Mouse (Mus musculus) lung, postnatal 0 days (tissue): ENCODE data around the gene Anapc4. TPM values are rescaled to one million over a fixed set of nuclear protein-coding genes. Genes with fewer than 3 reads are reported as not detected.
A peak's percentile ranks its signal among the peaks of the same experiment; 100 is the strongest.

ENCODE experiments used
- ATAC-seq: fragments of 200-750 bp; cut with Nextera tagmentation; 2 replicates; pipeline ENCODE4 v1.8.0; 2017; ENCODE audit warnings: moderate library complexity
- DNase-seq: peaks from one replicate; pipeline ENCODE4 v3.0.0-alpha.2; 2016; ENCODE audit warnings: low spot score
- H3K27ac ChIP-seq: fragments of 300-500 bp; sonication (generic); 2 replicates; pipeline ENCODE4 v1.5.1; 2014; ENCODE audit warnings: antibody characterized with exemption, mild to moderate bottlenecking, low read length, mixed read lengths
- H3K27me3 ChIP-seq: fragments of 300-500 bp; sonication (generic); replicated peaks from 2 replicates; pipeline ENCODE4 v1.6.1; 2014; ENCODE audit warnings: low read length, mixed read lengths; ENCODE audit not compliant: insufficient read depth
- H3K36me3 ChIP-seq: fragments of 300-500 bp; sonication (generic); 2 replicates; pipeline ENCODE4 v1.6.1; 2014; ENCODE audit warnings: low read length, mixed read lengths; ENCODE audit not compliant: insufficient read depth
- H3K4me1 ChIP-seq: fragments of 300-500 bp; sonication (generic); 2 replicates; pipeline ENCODE4 v1.6.1; 2014; ENCODE audit warnings: antibody characterized with exemption, low read depth, low read length, mixed read lengths; ENCODE audit not compliant: insufficient read depth
- H3K4me2 ChIP-seq: fragments of 300-500 bp; sonication (generic); replicated peaks from 2 replicates; pipeline ENCODE4 v1.6.1; 2014; ENCODE audit warnings: low read depth, mild to moderate bottlenecking, low read length, moderate library complexity, mixed read lengths
- H3K4me3 ChIP-seq: fragments of 300-500 bp; sonication (generic); 2 replicates; pipeline ENCODE4 v1.5.1; 2014; ENCODE audit warnings: low read depth, low read length
- H3K9ac ChIP-seq: fragments of 300-500 bp; sonication (generic); replicated peaks from 2 replicates; pipeline ENCODE4 v1.6.1; 2014; ENCODE audit warnings: low read depth, mild to moderate bottlenecking
- H3K9me3 ChIP-seq: fragments of 300-500 bp; sonication (generic); 2 replicates; pipeline ENCODE4 v1.6.1; 2016; ENCODE audit warnings: low read length, mixed read lengths
- CTCF ChIP-seq: IDR thresholded peaks from 2 replicates; pipeline ENCODE4 v1.5.1; 2016; ENCODE audit warnings: antibody characterized with exemption, mild to moderate bottlenecking
- EP300 ChIP-seq: IDR thresholded peaks from 2 replicates; pipeline ENCODE4 v1.6.1; 2016; ENCODE audit warnings: antibody characterized with exemption, mild to moderate bottlenecking, control low read depth
- WGBS: fragments of 180-500 bp; shearing (Covaris S2); extraction: QIAGEN DNeasy Blood & Tissue Kit; methylation state at CpG from one replicate; pipeline ENCODE4 v1.1.7; 2014; 5-methylcytosine and 5-hydroxymethylcytosine counted together
- polyA plus RNA-seq: library from polyadenylated mRNA; unstranded; fragments of >200 nt; fragmentation: Nextera tagmentation; extraction: Ambion mirVana; gene quantifications from 2 replicates; pipeline ENCODE4 v1.2.1, GENCODE M21; 2015

The Anapc4 gene
- polyA plus RNA-seq, 1 experiment from 2014 or later, result 65.3 TPM

GRCm38 (mm10) chr5:52821691-52822090 is 12.1 kb upstream of the Anapc4 start:
- ATAC-seq, result peak; percentile 28; the same call in 1 of the 2 replicates
- H3K9me3 ChIP-seq, result no peaks in the 10 kb centered on the region
- peak; percentile 83 for DNase-seq
- no peaks in the 10 kb centered on the region for H3K4me1 ChIP-seq
- H3K36me3 ChIP-seq, result peaks cover 2% of the 10 kb centered on the region; the same call in 1 of the 2 replicates
- no peak overlapping the region for H3K9ac ChIP-seq
- 31% methylated on average over 3 of the region's 3 CpGs for WGBS
- TF ChIP-seq CTCF (peak; percentile 82), EP300 (no peak)
- no peak overlapping the region for H3K4me3 ChIP-seq
- no peak overlapping the region for H3K27ac ChIP-seq
- H3K27me3 ChIP-seq, result no peaks in the 10 kb centered on the region
- no peak overlapping the region for H3K4me2 ChIP-seq

DNA sequence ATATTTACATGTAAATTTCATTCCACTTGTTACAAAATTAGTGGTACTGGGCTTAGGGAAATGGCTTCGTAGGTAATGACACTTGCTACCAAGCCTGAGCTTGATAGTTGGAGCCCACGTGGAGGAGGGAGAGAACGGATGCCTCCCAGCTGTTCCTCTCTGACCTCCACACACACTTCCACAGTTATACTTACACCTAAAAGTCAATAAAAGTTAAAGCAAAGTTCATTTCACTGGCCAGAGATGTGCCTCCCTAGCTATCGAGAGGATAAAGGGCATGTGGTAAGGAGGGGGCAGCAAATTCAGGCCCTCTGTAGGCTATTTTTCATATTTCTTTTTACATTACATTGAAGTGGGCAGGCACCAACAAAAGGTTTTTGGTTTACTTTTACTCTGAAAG is 5.9 kb upstream of the Anapc4 start:
- no peaks in the 10 kb centered on the region for H3K27me3 ChIP-seq
- DNase-seq (no peak), ATAC-seq (no peak)
- H3K27ac ChIP-seq, result no peak overlapping the region
- TF ChIP-seq EP300 (no peak), CTCF (no peak)
- no peak overlapping the region for H3K4me3 ChIP-seq
- no peaks in the 10 kb centered on the region for H3K36me3 ChIP-seq
- H3K9me3 ChIP-seq, result no peaks in the 10 kb centered on the region
- WGBS, result 68% methylated on average over 4 of the region's 4 CpGs
- no peak overlapping the region for H3K9ac ChIP-seq
- no peaks in the 10 kb centered on the region for H3K4me1 ChIP-seq
- no peak overlapping the region for H3K4me2 ChIP-seq

DNA sequence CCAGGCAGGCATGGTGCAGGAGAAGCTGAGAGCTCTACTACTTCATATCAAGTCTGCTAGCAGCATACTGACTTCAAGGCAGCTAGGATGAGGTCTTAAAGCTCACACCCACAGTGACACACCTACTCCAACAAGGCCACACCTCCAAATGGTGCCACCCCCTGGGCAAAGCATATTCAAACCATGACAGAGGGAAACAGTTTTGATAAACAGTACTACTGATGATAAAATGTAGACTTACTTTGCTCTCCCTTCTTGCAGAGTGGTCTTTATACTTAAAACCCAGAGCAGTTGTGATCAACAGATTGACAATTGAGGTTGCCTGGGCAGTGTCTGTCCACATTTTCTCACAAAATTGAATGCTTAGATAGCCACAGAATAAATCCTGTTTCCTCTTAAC is 807 bp upstream of the Anapc4 start:
- Histone ChIP-seq H3K4me1 (peaks cover 6% of the 10 kb centered on the region; the same call in 1 of the 2 replicates), H3K36me3 (peaks cover 3% of the 10 kb centered on the region; the same call in 1 of the 2 replicates), H3K4me2 (peak overlapping the region; percentile 74; the same call in 1 of the 2 replicates), H3K9ac (no peak overlapping the region), H3K9me3 (no peaks in the 10 kb centered on the region), H3K4me3 (peak overlapping the region; percentile 74), H3K27ac (peak overlapping the region; percentile 95; the same call in 1 of the 2 replicates), H3K27me3 (no peaks in the 10 kb centered on the region)
- DNase-seq (peak; percentile 22), ATAC-seq (no peak)
- no peak for TF ChIP-seq CTCF
- no peak for TF ChIP-seq EP300

GRCm38 (mm10) chr5:52834386-52834785 is 574 bp downstream of the Anapc4 start:
- TF ChIP-seq EP300 (no peak), CTCF (no peak)
- DNase-seq (peak; percentile 68), ATAC-seq (peak; percentile 15)
- Histone ChIP-seq H3K9me3 (no peaks in the 10 kb centered on the region), H3K4me1 (peaks cover 6% of the 10 kb centered on the region; the same call in 1 of the 2 replicates), H3K27me3 (no peaks in the 10 kb centered on the region), H3K4me2 (peak overlapping the region; percentile 74), H3K9ac (peak overlapping the region; percentile 87), H3K27ac (peak overlapping the region; percentile 95), H3K4me3 (peak overlapping the region; percentile 74), H3K36me3 (peaks cover 3% of the 10 kb centered on the region; the same call in 1 of the 2 replicates)
- 3% methylated on average over 8 of the region's 8 CpGs for WGBS

DNA sequence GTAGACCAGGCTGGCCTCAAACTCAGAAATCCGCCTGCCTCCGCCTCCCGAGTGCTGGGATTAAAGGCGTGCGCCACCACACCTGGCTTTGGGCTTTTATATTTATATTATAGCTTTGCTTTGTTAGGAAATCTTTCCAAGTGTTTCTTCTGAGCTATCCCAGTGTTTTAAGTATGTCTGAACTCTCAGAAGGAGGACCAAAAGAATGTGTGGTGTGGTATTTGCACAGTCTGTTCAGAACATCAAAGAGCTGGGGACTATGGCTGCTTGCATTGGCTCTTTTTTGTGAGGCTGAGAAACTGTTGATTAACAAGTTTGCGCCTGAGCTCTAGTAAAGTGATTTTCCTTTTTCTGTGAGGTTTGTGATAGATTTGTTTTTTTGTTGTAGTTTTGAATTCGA is 10.5 kb downstream of the Anapc4 start:
- ATAC-seq (peak; percentile 90), DNase-seq (peak; percentile 68)
- no peak overlapping the region for H3K4me3 ChIP-seq
- H3K4me2 ChIP-seq, result no peak overlapping the region
- WGBS, result 69% methylated on average over 7 of the region's 7 CpGs
- H3K9ac ChIP-seq, result no peak overlapping the region
- TF ChIP-seq EP300, result no peak
- TF ChIP-seq CTCF, result no peak
- H3K9me3 ChIP-seq, result no peaks in the 10 kb centered on the region
- no peaks in the 10 kb centered on the region for H3K27me3 ChIP-seq
- no peaks in the 10 kb centered on the region for H3K4me1 ChIP-seq
- peaks cover 23% of the 10 kb centered on the region for H3K36me3 ChIP-seq
- H3K27ac ChIP-seq, result no peak overlapping the region

GRCm38 (mm10) chr5:52855727-52856126 is 21.9 kb downstream of the Anapc4 start:
- Histone ChIP-seq H3K36me3 (peaks cover 38% of the 10 kb centered on the region), H3K4me1 (no peaks in the 10 kb centered on the region), H3K27me3 (no peaks in the 10 kb centered on the region), H3K9ac (no peak overlapping the region), H3K4me2 (no peak overlapping the region), H3K4me3 (no peak overlapping the region), H3K9me3 (no peaks in the 10 kb centered on the region), H3K27ac (no peak overlapping the region)
- ATAC-seq, result no peak
- 91% methylated on average over 5 of the region's 5 CpGs for WGBS
- no peak for DNase-seq
- peak; percentile 31 for TF ChIP-seq CTCF
- no peak for TF ChIP-seq EP300

DNA sequence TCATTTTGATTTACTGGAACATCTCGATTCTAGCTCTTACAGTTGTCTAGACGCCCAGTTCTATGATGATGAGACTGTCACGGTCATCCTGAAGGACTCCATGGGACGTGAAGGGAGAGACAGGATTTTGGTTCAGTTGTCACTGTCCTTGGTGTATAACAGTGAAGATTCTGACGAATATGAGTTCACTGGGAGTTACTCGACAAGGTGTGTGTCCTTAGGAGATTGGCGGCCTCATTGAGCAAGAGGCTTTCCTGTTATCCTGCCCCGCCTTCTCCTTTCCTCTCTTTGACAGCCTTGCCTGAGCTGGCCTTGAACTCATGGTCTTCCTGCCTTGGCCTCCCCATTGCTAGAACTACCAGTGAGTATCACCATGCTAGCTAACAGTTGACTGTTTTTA is 30.6 kb downstream of the Anapc4 start:
- no peak overlapping the region for H3K27ac ChIP-seq

More for the DNA sequence above, 30.6 kb downstream of the Anapc4 start:
- no peak for ATAC-seq
- Histone ChIP-seq H3K9me3 (no peaks in the 10 kb centered on the region), H3K9ac (no peak overlapping the region), H3K36me3 (peaks cover 51% of the 10 kb centered on the region), H3K4me1 (no peaks in the 10 kb centered on the region), H3K4me2 (no peak overlapping the region), H3K27me3 (no peaks in the 10 kb centered on the region), H3K4me3 (no peak overlapping the region)
- 80% methylated on average over 8 of the region's 8 CpGs for WGBS
- DNase-seq, result no peak
- TF ChIP-seq CTCF (no peak), EP300 (no peak)
